19 mouse cellular contexts compared by ENCODE assay signal in genomic region chr5:111137283-111137682, GRCm38 (mm10).
DNase-seq lines count a peak whose midpoint lies in the region; ATAC-seq and TF ChIP-seq lines count a peak whose summit lies in the region.
"Had no signal": no experiment of that assay in that cellular context is flagged by ENCODE, and none has a peak within 500 bp of the region (broad histone marks: within the 10 kb centered on the region; RNA-seq: fewer than 3 reads in every experiment).

No protein-coding gene starts in this region.

- no peak for TF ChIP-seq POLR2A in kidney, adult 2 months (IDR thresholded peaks at IDR 0.05; ENCODE audit: low read depth, low read length)

- no peak overlapping the region for H3K4me3 ChIP-seq in forebrain, embryonic 13.5 days
- no peak overlapping the region for H3K4me3 ChIP-seq in forebrain, embryonic 16.5 days (replicated peaks; ENCODE audit: low read length)
- no peak overlapping the region for H3K4me3 ChIP-seq in kidney, embryonic 14.5 days (ENCODE audit: low read length)
- no peak overlapping the region for H3K4me3 ChIP-seq in kidney, adult 2 months (ENCODE audit: insufficient read depth, low read depth, low read length)
- H3K4me3 ChIP-seq in neural tube, embryonic 12.5 days, result no peak overlapping the region
- H3K4me3 ChIP-seq in neural tube, embryonic 15.5 days (replicated peaks), result no peak overlapping the region
- no peak overlapping the region for H3K4me3 ChIP-seq in neural tube, embryonic 13.5 days
- H3K4me3 ChIP-seq: heart, embryonic 12.5 days; stomach, embryonic 15.5 days had no signal

- no peak for TF ChIP-seq CTCF in kidney, adult 2 months (conservative IDR thresholded peaks at IDR 0.05; ENCODE audit: insufficient read depth, insufficient read length, low read depth, low read length)

- no peaks in the 10 kb centered on the region for H3K27me3 ChIP-seq in forebrain, embryonic 13.5 days
- H3K27me3 ChIP-seq in forebrain, embryonic 16.5 days (replicated peaks; ENCODE audit: control insufficient read depth, insufficient read depth, low read length), result no peaks in the 10 kb centered on the region
- no peaks in the 10 kb centered on the region for H3K27me3 ChIP-seq in kidney, embryonic 14.5 days (ENCODE audit: control insufficient read depth, insufficient read depth, low read length)
- no peaks in the 10 kb centered on the region for H3K27me3 ChIP-seq in kidney, adult 2 months (replicated peaks; ENCODE audit: control insufficient read depth, insufficient read depth, low read length)
- H3K27me3 ChIP-seq in neural tube, embryonic 12.5 days (replicated peaks), result no peaks in the 10 kb centered on the region
- no peaks in the 10 kb centered on the region for H3K27me3 ChIP-seq in neural tube, embryonic 15.5 days (replicated peaks)
- H3K27me3 ChIP-seq in neural tube, embryonic 13.5 days, result no peaks in the 10 kb centered on the region
- H3K27me3 ChIP-seq: heart, embryonic 12.5 days; stomach, embryonic 15.5 days had no signal

- H3K27ac ChIP-seq in forebrain, embryonic 13.5 days, result 0 out of 2 replicates have a peak overlapping the region, but pooled peaks have one; percentile 10
- no peak overlapping the region for H3K27ac ChIP-seq in forebrain, embryonic 16.5 days (ENCODE audit: low read length)
- peak overlapping the region; percentile 76; the same call in 1 of the 2 replicates for H3K27ac ChIP-seq in kidney, embryonic 14.5 days (ENCODE audit: low read depth, low read length)
- no peak overlapping the region for H3K27ac ChIP-seq in kidney, adult 2 months (ENCODE audit: insufficient read depth, low read depth, low read length)
- H3K27ac ChIP-seq in neural tube, embryonic 12.5 days, result no peak overlapping the region
- H3K27ac ChIP-seq in neural tube, embryonic 15.5 days (replicated peaks), result no peak overlapping the region
- H3K27ac ChIP-seq in neural tube, embryonic 13.5 days (replicated peaks), result 0 out of 2 replicates have a peak overlapping the region, but pooled peaks have one; percentile 15
- H3K27ac ChIP-seq: liver, embryonic 14.5 days had no signal

- peaks cover 55% of the 10 kb centered on the region for H3K4me1 ChIP-seq in forebrain, embryonic 13.5 days
- peaks cover 51% of the 10 kb centered on the region for H3K4me1 ChIP-seq in forebrain, embryonic 16.5 days (replicated peaks; ENCODE audit: control insufficient read depth, insufficient read depth, low read length)
- peaks cover 58% of the 10 kb centered on the region for H3K4me1 ChIP-seq in kidney, embryonic 14.5 days (ENCODE audit: control insufficient read depth, insufficient read depth, low read length)
- peaks cover 6% of the 10 kb centered on the region; the same call in 1 of the 2 replicates for H3K4me1 ChIP-seq in kidney, adult 2 months (ENCODE audit: control insufficient read depth, insufficient read depth, low read length)
- H3K4me1 ChIP-seq in neural tube, embryonic 12.5 days, result peaks cover 53% of the 10 kb centered on the region
- H3K4me1 ChIP-seq in neural tube, embryonic 15.5 days, result peaks cover 61% of the 10 kb centered on the region
- H3K4me1 ChIP-seq in neural tube, embryonic 13.5 days (replicated peaks), result peaks cover 70% of the 10 kb centered on the region

- no peak for DNase-seq in kidney, adult 2 months
- DNase-seq in urinary bladder, postnatal 36 days (ENCODE audit: low spot score in 2 of 2), result no peak
- DNase-seq: adrenal gland, adult 2 months; heart, postnatal 4 days; kidney, postnatal 4 days; layer of hippocampus, postnatal 36 days; left cerebral cortex, postnatal 4 days; right cerebral cortex, postnatal 14 days; thymus, adult 2 months had no signal

- H3K9ac ChIP-seq in forebrain, embryonic 13.5 days, result no peak overlapping the region
- no peak overlapping the region for H3K9ac ChIP-seq in forebrain, embryonic 16.5 days (replicated peaks; ENCODE audit: low read depth, low read length)
- no peak overlapping the region for H3K9ac ChIP-seq in kidney, embryonic 14.5 days (ENCODE audit: low read depth, low read length)
- H3K9ac ChIP-seq in neural tube, embryonic 12.5 days, result no peak overlapping the region
- H3K9ac ChIP-seq in neural tube, embryonic 15.5 days (replicated peaks), result no peak overlapping the region; the same call in 1 of the 2 replicates
- no peak overlapping the region; the same call in 1 of the 2 replicates for H3K9ac ChIP-seq in neural tube, embryonic 13.5 days
- H3K9ac ChIP-seq: heart, embryonic 12.5 days; liver, embryonic 14.5 days; stomach, embryonic 15.5 days had no signal

- H3K36me3 ChIP-seq in forebrain, embryonic 13.5 days (ENCODE audit: poor library complexity, severe bottlenecking), result no peaks in the 10 kb centered on the region
- no peaks in the 10 kb centered on the region for H3K36me3 ChIP-seq in forebrain, embryonic 16.5 days (ENCODE audit: control insufficient read depth, insufficient read depth)
- H3K36me3 ChIP-seq in kidney, embryonic 14.5 days (ENCODE audit: control insufficient read depth, insufficient read depth, low read length), result no peaks in the 10 kb centered on the region
- H3K36me3 ChIP-seq in kidney, adult 2 months (ENCODE audit: control insufficient read depth, insufficient read depth, low read length), result no peaks in the 10 kb centered on the region
- H3K36me3 ChIP-seq in neural tube, embryonic 12.5 days, result no peaks in the 10 kb centered on the region
- no peaks in the 10 kb centered on the region for H3K36me3 ChIP-seq in neural tube, embryonic 15.5 days
- no peaks in the 10 kb centered on the region for H3K36me3 ChIP-seq in neural tube, embryonic 13.5 days
- H3K36me3 ChIP-seq: heart, embryonic 12.5 days; stomach, embryonic 15.5 days had no signal

- 30% methylated on average over 6 of the region's 6 CpGs for WGBS in forebrain, embryonic 13.5 days
- WGBS in forebrain, embryonic 16.5 days, result 29% methylated on average over 6 of the region's 6 CpGs
- 60% methylated on average over 6 of the region's 6 CpGs for WGBS in kidney, embryonic 14.5 days
- WGBS in kidney, adult 2 months, result 77% methylated on average over 6 of the region's 6 CpGs
- 49% methylated on average over 6 of the region's 6 CpGs for WGBS in neural tube, embryonic 12.5 days
- WGBS in neural tube, embryonic 15.5 days, result 42% methylated on average over 6 of the region's 6 CpGs
- 37% methylated on average over 6 of the region's 6 CpGs for WGBS in neural tube, embryonic 13.5 days

- H3K4me2 ChIP-seq in forebrain, embryonic 13.5 days, result no peak overlapping the region
- H3K4me2 ChIP-seq in forebrain, embryonic 16.5 days (ENCODE audit: low read length), result no peak overlapping the region
- no peak overlapping the region for H3K4me2 ChIP-seq in kidney, embryonic 14.5 days (replicated peaks; ENCODE audit: low read depth, low read length)
- H3K4me2 ChIP-seq in neural tube, embryonic 12.5 days (replicated peaks), result peak overlapping the region; percentile 14; the same call in 1 of the 2 replicates
- H3K4me2 ChIP-seq in neural tube, embryonic 15.5 days, result no peak overlapping the region; the same call in 1 of the 2 replicates
- H3K4me2 ChIP-seq in neural tube, embryonic 13.5 days, result peak overlapping the region; percentile 17; the same call in 1 of the 2 replicates
- H3K4me2 ChIP-seq: heart, embryonic 12.5 days; stomach, embryonic 15.5 days had no signal

- H3K9me3 ChIP-seq in forebrain, embryonic 13.5 days (replicated peaks), result no peaks in the 10 kb centered on the region
- no peaks in the 10 kb centered on the region for H3K9me3 ChIP-seq in forebrain, embryonic 16.5 days (ENCODE audit: control insufficient read depth, low read length)
- no peaks in the 10 kb centered on the region for H3K9me3 ChIP-seq in kidney, embryonic 14.5 days (ENCODE audit: control insufficient read depth, low read length)
- no peaks in the 10 kb centered on the region for H3K9me3 ChIP-seq in neural tube, embryonic 12.5 days
- no peaks in the 10 kb centered on the region for H3K9me3 ChIP-seq in neural tube, embryonic 15.5 days (replicated peaks)
- H3K9me3 ChIP-seq in neural tube, embryonic 13.5 days, result no peaks in the 10 kb centered on the region
- H3K9me3 ChIP-seq: heart, embryonic 12.5 days; stomach, embryonic 15.5 days had no signal

- ATAC-seq in forebrain, embryonic 13.5 days, result no peak
- no peak for ATAC-seq in forebrain, embryonic 16.5 days
- ATAC-seq in kidney, embryonic 14.5 days (ENCODE audit: low FRiP score, low TSS enrichment), result no peak
- ATAC-seq in neural tube, embryonic 12.5 days (ENCODE audit: low FRiP score, low read depth), result no peak
- no peak for ATAC-seq in neural tube, embryonic 15.5 days (ENCODE audit: low FRiP score)
- ATAC-seq in neural tube, embryonic 13.5 days (ENCODE audit: low read depth), result no peak
- ATAC-seq: intestine, postnatal 0 days had no signal

Comparison
In these comparisons a context has a peak if more than half of its experiments do, and no peak if none do; other contexts are left out.
1. H3K27ac ChIP-seq: peak in forebrain, embryonic 13.5 days (single experiment), kidney, embryonic 14.5 days (single experiment) and neural tube, embryonic 13.5 days (single experiment); none in forebrain, embryonic 16.5 days (single experiment), kidney, adult 2 months (single experiment), neural tube, embryonic 12.5 days (single experiment) and neural tube, embryonic 15.5 days (single experiment).
2. H3K4me2 ChIP-seq: peak in neural tube, embryonic 12.5 days (single experiment) and neural tube, embryonic 13.5 days (single experiment); none in forebrain, embryonic 13.5 days (single experiment), forebrain, embryonic 16.5 days (single experiment), kidney, embryonic 14.5 days (single experiment) and neural tube, embryonic 15.5 days (single experiment).